Mouse (Mus musculus): ENCODE data around the gene Ppm1a. TPM values are rescaled to one million over a fixed set of nuclear protein-coding genes. Genes with fewer than 3 reads are reported as not detected.
"Not testable (repeated sequence)": the region's sequence is repeated elsewhere in the genome, so short reads cannot be mapped to it uniquely, and the experiment has no call there.

Ppm1a gene
- polyA plus RNA-seq, 1 experiment from 2014 or later, result 75.9 TPM

DNA sequence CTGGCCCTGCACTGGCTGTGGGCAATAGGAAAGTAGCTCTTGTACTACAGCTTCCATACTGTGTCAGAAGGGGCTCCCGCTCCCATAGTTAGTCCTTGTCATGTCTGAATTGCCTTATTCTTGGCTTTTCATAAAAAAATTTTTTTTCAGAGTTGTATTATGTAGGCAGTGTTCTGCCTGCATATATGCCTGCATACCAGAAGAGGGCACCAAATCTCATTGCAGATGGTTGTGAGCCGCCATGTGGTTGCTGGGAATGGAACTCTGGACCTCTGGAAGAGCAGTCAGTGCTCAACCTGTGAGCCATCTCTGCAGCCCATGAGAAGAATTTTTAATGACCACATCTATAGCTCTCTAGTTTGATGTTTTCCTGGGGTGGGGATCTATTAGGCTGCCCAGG lies 13.9 kb downstream of the Ppm1a start:
- Histone ChIP-seq H3K4me3 (ENCODE audit: control insufficient read depth in 1 of 2, insufficient read depth in 1 of 2, low read depth in 1 of 2, low read length in 2 of 2) (no peak overlapping the region), H3K27me3 (ENCODE audit: control insufficient read depth, insufficient read depth, low read length) (no peaks in the 10 kb centered on the region), H3K4me2 (ENCODE audit: low read length) (no peak overlapping the region), H3K4me1 (ENCODE audit: control insufficient read depth in 2 of 2, insufficient read depth in 2 of 2, low read length in 2 of 2) (peaks cover 6 to 16% of the 10 kb centered on the region in 2 experiments), H3K9me3 (ENCODE audit: control insufficient read depth, low read length) (no peaks in the 10 kb centered on the region), H3K9ac (ENCODE audit: low read length) (no peak overlapping the region), H3K36me3 (ENCODE audit: control insufficient read depth, insufficient read depth, low read length) (0 out of 2 replicates have a peak, but pooled peaks cover 3% of the 10 kb centered on the region), H3K27ac (replicated peaks in 1 of 2; ENCODE audit: control insufficient read depth in 1 of 2, insufficient read depth in 1 of 2, low read depth in 2 of 2, low read length in 2 of 2) (no peak overlapping the region)
- ATAC-seq (ENCODE audit: insufficient number of reproducible peaks, insufficient read depth, low FRiP score, low read depth), result no peak
- 97% methylated on average over 2 of the region's 2 CpGs for WGBS

DNA sequence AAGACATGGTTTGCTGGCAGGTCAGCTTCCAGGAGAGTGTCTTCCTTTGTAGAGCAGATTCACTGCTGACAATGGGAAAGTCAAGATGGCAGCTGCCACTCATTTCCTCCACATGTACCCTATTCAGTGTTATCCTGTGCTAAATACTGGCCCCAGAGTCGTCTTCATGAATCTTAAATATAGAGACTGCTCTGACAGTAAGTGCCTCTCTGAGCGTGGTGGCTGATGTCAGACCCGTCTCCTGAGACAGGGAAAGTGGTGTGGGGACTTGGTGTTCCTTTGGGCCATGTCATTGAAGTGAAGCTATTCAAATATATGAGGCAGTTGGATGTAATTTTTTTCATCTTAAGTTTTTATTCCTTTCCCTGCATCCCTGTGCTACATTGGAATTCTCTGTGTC lies 14.5 kb downstream of the Ppm1a start:
- no peak overlapping the region for H3K9ac ChIP-seq (ENCODE audit: low read length)
- no peak overlapping the region for H3K4me2 ChIP-seq (ENCODE audit: low read length)
- no peak overlapping the region for H3K4me3 ChIP-seq (ENCODE audit: control insufficient read depth in 1 of 2, insufficient read depth in 1 of 2, low read depth in 1 of 2, low read length in 2 of 2)
- no peaks in the 10 kb centered on the region for H3K9me3 ChIP-seq (ENCODE audit: control insufficient read depth, low read length)
- no peak for ATAC-seq (ENCODE audit: insufficient number of reproducible peaks, insufficient read depth, low FRiP score, low read depth)
- WGBS, result 81% methylated on average over 3 of the region's 3 CpGs
- H3K4me1 ChIP-seq (ENCODE audit: control insufficient read depth in 2 of 2, insufficient read depth in 2 of 2, low read length in 2 of 2), result peaks cover 6 to 16% of the 10 kb centered on the region in 2 experiments
- 0 out of 2 replicates have a peak, but pooled peaks cover 3% of the 10 kb centered on the region for H3K36me3 ChIP-seq (ENCODE audit: control insufficient read depth, insufficient read depth, low read length)
- no peak overlapping the region for H3K27ac ChIP-seq (replicated peaks in 1 of 2; ENCODE audit: control insufficient read depth in 1 of 2, insufficient read depth in 1 of 2, low read depth in 2 of 2, low read length in 2 of 2)
- H3K27me3 ChIP-seq (ENCODE audit: control insufficient read depth, insufficient read depth, low read length), result no peaks in the 10 kb centered on the region

DNA sequence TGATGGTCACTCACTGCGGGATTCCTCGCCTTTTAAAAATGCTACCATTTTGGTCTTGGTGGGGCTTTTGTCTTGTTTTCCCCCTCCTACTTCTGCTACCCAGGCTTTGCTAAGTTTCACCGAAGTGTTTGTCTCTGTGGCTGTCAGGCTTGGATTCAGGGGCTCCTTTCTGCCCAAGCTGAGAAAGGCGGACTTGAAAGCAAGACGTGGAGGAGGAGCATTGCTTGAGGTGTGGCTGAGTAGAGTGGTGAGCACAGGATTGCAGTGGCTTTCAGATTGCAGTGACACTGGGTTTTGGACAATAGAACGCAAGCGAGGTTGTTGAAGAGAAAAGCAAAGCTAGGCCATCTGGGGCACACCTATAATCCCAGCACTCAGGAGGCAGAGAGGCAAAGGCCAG lies 16.7 kb downstream of the Ppm1a start:
- Histone ChIP-seq H3K27me3 (ENCODE audit: control insufficient read depth, insufficient read depth, low read length) (no peaks in the 10 kb centered on the region), H3K9ac (ENCODE audit: low read length) (no peak overlapping the region), H3K9me3 (ENCODE audit: control insufficient read depth, low read length) (no peaks in the 10 kb centered on the region), H3K4me2 (ENCODE audit: low read length) (no peak overlapping the region), H3K4me3 (ENCODE audit: control insufficient read depth in 1 of 2, insufficient read depth in 1 of 2, low read depth in 1 of 2, low read length in 2 of 2) (no peak overlapping the region), H3K36me3 (ENCODE audit: control insufficient read depth, insufficient read depth, low read length) (0 out of 2 replicates have a peak, but pooled peaks cover 3% of the 10 kb centered on the region), H3K27ac (replicated peaks in 1 of 2; ENCODE audit: control insufficient read depth in 1 of 2, insufficient read depth in 1 of 2, low read depth in 2 of 2, low read length in 2 of 2) (no peak overlapping the region), H3K4me1 (ENCODE audit: control insufficient read depth in 2 of 2, insufficient read depth in 2 of 2, low read length in 2 of 2) (peaks cover 6 to 9% of the 10 kb centered on the region in 2 experiments)
- no peak for ATAC-seq (ENCODE audit: insufficient number of reproducible peaks, insufficient read depth, low FRiP score, low read depth)
- WGBS, result 77% methylated on average over 7 of the region's 7 CpGs

DNA sequence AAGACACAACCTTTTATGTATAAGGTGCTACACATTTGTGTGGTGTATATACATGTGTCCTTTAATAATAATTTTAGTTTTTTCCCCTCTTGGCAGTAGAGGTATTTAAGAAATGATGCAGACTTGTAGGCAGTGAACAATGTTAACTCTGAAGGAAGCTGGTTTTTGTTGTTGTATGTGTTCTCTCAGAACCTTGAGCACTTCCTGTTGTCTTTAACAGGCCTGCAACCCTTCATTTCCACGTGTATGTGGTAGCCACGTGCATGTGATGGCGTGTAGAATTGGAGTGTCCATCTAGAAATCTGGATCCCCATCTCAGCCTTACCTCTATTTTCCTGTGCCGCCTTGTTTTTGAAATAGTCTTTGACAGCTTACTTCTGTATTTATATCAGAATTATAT lies 20.0 kb downstream of the Ppm1a start:
- Histone ChIP-seq H3K4me1 (ENCODE audit: control insufficient read depth in 2 of 2, insufficient read depth in 2 of 2, low read length in 2 of 2) (no peaks in the 10 kb centered on the region; a peak in 1 of 4 replicates), H3K36me3 (ENCODE audit: control insufficient read depth, insufficient read depth, low read length) (0 out of 2 replicates have a peak, but pooled peaks cover 3% of the 10 kb centered on the region), H3K9me3 (ENCODE audit: control insufficient read depth, low read length) (no peaks in the 10 kb centered on the region), H3K27me3 (ENCODE audit: control insufficient read depth, insufficient read depth, low read length) (no peaks in the 10 kb centered on the region), H3K4me2 (ENCODE audit: low read length) (no peak overlapping the region), H3K4me3 (ENCODE audit: control insufficient read depth in 1 of 2, insufficient read depth in 1 of 2, low read depth in 1 of 2, low read length in 2 of 2) (no peak overlapping the region), H3K9ac (ENCODE audit: low read length) (no peak overlapping the region), H3K27ac (replicated peaks in 1 of 2; ENCODE audit: control insufficient read depth in 1 of 2, insufficient read depth in 1 of 2, low read depth in 2 of 2, low read length in 2 of 2) (no peak overlapping the region)
- no peak for ATAC-seq (ENCODE audit: insufficient number of reproducible peaks, insufficient read depth, low FRiP score, low read depth)
- WGBS, result 74% methylated on average over 4 of the region's 4 CpGs

DNA sequence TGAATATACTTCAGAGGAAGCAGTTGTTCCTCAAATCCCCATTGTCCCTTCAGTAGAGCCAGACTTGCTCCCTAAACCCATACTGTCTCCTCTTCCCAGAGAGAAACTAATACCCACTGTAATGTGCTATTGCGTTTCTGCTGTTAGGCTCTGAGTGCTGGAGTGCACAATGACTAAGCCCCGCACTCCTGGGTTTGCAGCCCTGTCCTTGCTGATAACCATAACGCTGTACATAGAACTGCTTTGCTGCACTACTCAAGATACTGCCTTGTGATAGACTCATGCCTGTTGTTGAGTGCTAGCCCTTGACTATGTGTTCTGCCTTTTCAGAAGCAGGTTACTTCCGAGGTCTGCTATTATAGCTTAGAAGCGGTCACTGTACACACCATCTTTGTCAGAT lies 22.9 kb downstream of the Ppm1a start:
- Histone ChIP-seq H3K27ac (replicated peaks in 1 of 2; ENCODE audit: control insufficient read depth in 1 of 2, insufficient read depth in 1 of 2, low read depth in 2 of 2, low read length in 2 of 2) (no peak overlapping the region), H3K36me3 (ENCODE audit: control insufficient read depth, insufficient read depth, low read length) (peaks cover 22% of the 10 kb centered on the region), H3K4me2 (ENCODE audit: low read length) (no peak overlapping the region), H3K4me3 (ENCODE audit: control insufficient read depth in 1 of 2, insufficient read depth in 1 of 2, low read depth in 1 of 2, low read length in 2 of 2) (no peak overlapping the region), H3K9me3 (ENCODE audit: control insufficient read depth, low read length) (no peaks in the 10 kb centered on the region), H3K4me1 (ENCODE audit: control insufficient read depth in 2 of 2, insufficient read depth in 2 of 2, low read length in 2 of 2) (0 out of 4 replicates have a peak, but pooled peaks cover 0 to 2% of the 10 kb centered on the region in 2 experiments), H3K27me3 (ENCODE audit: control insufficient read depth, insufficient read depth, low read length) (no peaks in the 10 kb centered on the region), H3K9ac (ENCODE audit: low read length) (no peak overlapping the region)
- no peak for ATAC-seq (ENCODE audit: insufficient number of reproducible peaks, insufficient read depth, low FRiP score, low read depth)
- 68% methylated on average over 5 of the region's 5 CpGs for WGBS

DNA sequence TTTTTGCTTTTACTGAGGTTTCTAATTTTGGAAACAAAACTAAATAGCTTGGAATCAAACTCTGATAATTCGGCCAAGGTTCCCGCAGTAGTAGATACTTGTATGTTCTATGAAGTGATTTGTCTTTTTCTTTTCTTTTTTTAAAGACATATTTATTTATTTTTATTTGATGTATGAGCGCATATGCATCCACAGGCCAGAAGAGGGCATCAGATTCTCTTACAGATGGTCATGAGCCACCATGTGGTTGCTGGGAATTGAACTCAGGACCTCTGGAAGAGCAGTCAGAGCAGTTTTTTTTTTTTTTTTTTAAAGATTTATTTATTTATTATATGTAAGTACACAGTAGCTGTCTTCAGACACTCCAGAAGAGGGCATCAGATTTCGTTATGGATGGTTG lies 25.5 kb downstream of the Ppm1a start:
- not testable (repeated sequence) for H3K4me1 ChIP-seq (ENCODE audit: control insufficient read depth in 2 of 2, insufficient read depth in 2 of 2, low read length in 2 of 2); H3K9ac ChIP-seq (ENCODE audit: low read length); H3K9me3 ChIP-seq (ENCODE audit: control insufficient read depth, low read length); ATAC-seq (ENCODE audit: insufficient number of reproducible peaks, insufficient read depth, low FRiP score, low read depth); H3K27me3 ChIP-seq (ENCODE audit: control insufficient read depth, insufficient read depth, low read length); H3K4me2 ChIP-seq (ENCODE audit: low read length); H3K4me3 ChIP-seq (ENCODE audit: control insufficient read depth in 1 of 2, insufficient read depth in 1 of 2, low read depth in 1 of 2, low read length in 2 of 2); H3K27ac ChIP-seq (replicated peaks in 1 of 2; ENCODE audit: control insufficient read depth in 1 of 2, insufficient read depth in 1 of 2, low read depth in 2 of 2, low read length in 2 of 2)
- WGBS, result 88% methylated on average over 4 of the region's 4 CpGs
- peaks cover 43% of the 10 kb centered on the region for H3K36me3 ChIP-seq (ENCODE audit: control insufficient read depth, insufficient read depth, low read length)

DNA sequence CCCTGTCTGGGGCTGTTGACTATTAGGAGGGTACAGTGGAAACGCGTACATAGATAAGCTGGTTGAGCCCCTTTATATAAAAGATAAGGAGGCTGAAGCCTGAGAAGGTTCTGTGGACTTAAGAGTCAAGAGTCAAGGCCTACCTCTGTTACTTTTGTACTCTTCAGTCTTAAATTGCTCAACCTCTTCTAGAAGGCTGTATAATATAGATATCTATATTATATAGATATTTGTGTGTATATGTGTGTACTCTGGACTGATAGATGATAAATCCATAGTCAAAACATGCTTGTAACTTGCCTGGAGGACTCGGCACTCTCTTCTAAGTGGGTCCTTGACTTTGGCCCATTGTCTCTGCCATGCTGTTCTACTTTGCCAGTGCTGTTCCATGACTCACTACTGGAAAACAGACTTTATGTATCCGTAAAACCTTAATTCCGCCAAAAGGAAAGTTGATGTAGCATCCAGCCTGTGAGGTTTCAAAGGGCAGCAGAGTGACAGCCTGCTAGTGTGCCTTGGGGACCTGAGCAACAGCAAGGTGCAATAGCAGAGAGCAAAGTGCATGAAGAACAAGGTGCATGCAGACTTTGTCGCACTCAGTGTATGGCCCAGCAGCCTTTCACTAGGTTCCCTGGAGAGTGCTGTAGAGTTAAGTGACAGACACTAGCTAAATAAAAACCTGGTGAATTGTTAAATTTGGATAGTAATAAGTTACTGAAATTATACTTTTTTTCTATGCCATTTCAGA lies 28.1 kb downstream of the Ppm1a start:
- H3K27ac ChIP-seq (replicated peaks in 1 of 2; ENCODE audit: control insufficient read depth in 1 of 2, insufficient read depth in 1 of 2, low read depth in 2 of 2, low read length in 2 of 2), result no peak overlapping the region
- no peaks in the 10 kb centered on the region for H3K27me3 ChIP-seq (ENCODE audit: control insufficient read depth, insufficient read depth, low read length)
- H3K4me3 ChIP-seq (ENCODE audit: control insufficient read depth in 1 of 2, insufficient read depth in 1 of 2, low read depth in 1 of 2, low read length in 2 of 2), result no peak overlapping the region
- H3K9me3 ChIP-seq (ENCODE audit: control insufficient read depth, low read length), result no peaks in the 10 kb centered on the region
- ATAC-seq (ENCODE audit: insufficient number of reproducible peaks, insufficient read depth, low FRiP score, low read depth), result no peak
- H3K9ac ChIP-seq (ENCODE audit: low read length), result no peak overlapping the region
- no peak overlapping the region for H3K4me2 ChIP-seq (ENCODE audit: low read length)
- 0 out of 4 replicates have a peak, but pooled peaks cover 0 to 2% of the 10 kb centered on the region in 2 experiments for H3K4me1 ChIP-seq (ENCODE audit: control insufficient read depth in 2 of 2, insufficient read depth in 2 of 2, low read length in 2 of 2)
- H3K36me3 ChIP-seq (ENCODE audit: control insufficient read depth, insufficient read depth, low read length), result peaks cover 43% of the 10 kb centered on the region
- WGBS, result 80% methylated on average over 6 of the region's 6 CpGs

DNA sequence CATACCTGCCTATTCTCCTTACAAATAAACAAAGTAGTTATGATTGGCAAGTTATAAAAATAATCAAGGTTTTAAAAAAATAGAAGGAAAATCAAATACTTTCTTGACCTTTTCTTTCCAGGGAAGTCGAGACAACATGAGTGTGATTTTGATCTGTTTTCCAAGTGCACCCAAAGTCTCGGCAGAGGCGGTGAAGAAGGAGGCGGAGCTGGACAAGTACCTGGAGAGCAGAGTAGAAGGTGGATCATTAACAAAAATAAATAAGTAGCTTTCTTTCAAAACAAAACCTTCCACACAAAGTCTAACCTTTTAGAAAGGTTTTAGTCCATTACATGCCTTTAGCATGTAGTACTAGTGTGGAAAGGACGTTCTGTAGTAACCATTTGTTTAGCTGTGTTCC lies 29.3 kb downstream of the Ppm1a start:
- H3K27me3 ChIP-seq (ENCODE audit: control insufficient read depth, insufficient read depth, low read length), result no peaks in the 10 kb centered on the region
- H3K27ac ChIP-seq (replicated peaks in 1 of 2; ENCODE audit: control insufficient read depth in 1 of 2, insufficient read depth in 1 of 2, low read depth in 2 of 2, low read length in 2 of 2), result no peak overlapping the region
- 83% methylated on average over 5 of the region's 5 CpGs for WGBS
- H3K4me1 ChIP-seq (ENCODE audit: control insufficient read depth in 2 of 2, insufficient read depth in 2 of 2, low read length in 2 of 2), result 0 out of 4 replicates have a peak, but pooled peaks cover 0 to 2% of the 10 kb centered on the region in 2 experiments
- H3K4me3 ChIP-seq (ENCODE audit: control insufficient read depth in 1 of 2, insufficient read depth in 1 of 2, low read depth in 1 of 2, low read length in 2 of 2), result no peak overlapping the region
- H3K36me3 ChIP-seq (ENCODE audit: control insufficient read depth, insufficient read depth, low read length), result peaks cover 43% of the 10 kb centered on the region
- ATAC-seq (ENCODE audit: insufficient number of reproducible peaks, insufficient read depth, low FRiP score, low read depth), result no peak
- H3K4me2 ChIP-seq (ENCODE audit: low read length), result no peak overlapping the region
- no peaks in the 10 kb centered on the region for H3K9me3 ChIP-seq (ENCODE audit: control insufficient read depth, low read length)
- no peak overlapping the region for H3K9ac ChIP-seq (ENCODE audit: low read length)
